Mouse (Mus musculus) testis, adult 2 months (tissue): ENCODE measurements around the gene Cnp. TPM values are rescaled to one million over a fixed set of nuclear protein-coding genes. Genes with fewer than 3 reads are reported as not detected.

Source experiments
- H3K27ac ChIP-seq: fragments of 200-500 bp; 2 replicates; pipeline ENCODE4 v1.5.1; 2012; ENCODE audit warnings: low read depth, low read length; ENCODE audit not compliant: control insufficient read depth, insufficient read depth
- H3K27me3 ChIP-seq: fragments of 200-500 bp; 2 replicates; pipeline ENCODE4 v1.6.1; 2012; ENCODE audit warnings: mild to moderate bottlenecking, low read length, moderate library complexity; ENCODE audit not compliant: control insufficient read depth, insufficient read depth
- H3K36me3 ChIP-seq: fragments of 200-500 bp; 2 replicates; pipeline ENCODE4 v1.6.1; 2012; ENCODE audit warnings: mild to moderate bottlenecking, low read length; ENCODE audit not compliant: control insufficient read depth, insufficient read depth
- H3K4me1 ChIP-seq: fragments of 200-500 bp; 2 replicates; pipeline ENCODE4 v1.6.1; 2012; ENCODE audit warnings: low read length; ENCODE audit not compliant: control insufficient read depth, insufficient read depth
- H3K4me3 ChIP-seq: fragments of 200-500 bp; 2 replicates; pipeline ENCODE4 v1.5.1; 2012; ENCODE audit warnings: low read depth, mild to moderate bottlenecking, low read length, moderate library complexity, mixed read lengths; ENCODE audit not compliant: control insufficient read depth
- CTCF ChIP-seq: fragments of 200-500 bp; IDR thresholded peaks from 2 replicates; pipeline ENCODE4 v1.5.1; 2012; ENCODE audit warnings: low read depth, mild to moderate bottlenecking, inconsistent platforms, low read length, moderate library complexity; ENCODE audit not compliant: control insufficient read depth, insufficient read depth, insufficient replicate concordance
- POLR2A ChIP-seq: fragments of 200-500 bp; IDR thresholded peaks from 2 replicates; pipeline ENCODE4 v1.6.1; 2012; ENCODE audit warnings: low read depth, mild to moderate bottlenecking, inconsistent platforms, low read length, moderate library complexity; ENCODE audit not compliant: control insufficient read depth
- polyA plus RNA-seq: library from polyadenylated mRNA; depleted of rRNA; stranded (reverse); fragments of >200 nt; gene quantifications from 2 replicates; pipeline ENCODE4 v1.2.3, GENCODE M21; 2012; rRNA removed

The Cnp gene
- polyA plus RNA-seq, 1 experiment = 3.3 TPM

DNA sequence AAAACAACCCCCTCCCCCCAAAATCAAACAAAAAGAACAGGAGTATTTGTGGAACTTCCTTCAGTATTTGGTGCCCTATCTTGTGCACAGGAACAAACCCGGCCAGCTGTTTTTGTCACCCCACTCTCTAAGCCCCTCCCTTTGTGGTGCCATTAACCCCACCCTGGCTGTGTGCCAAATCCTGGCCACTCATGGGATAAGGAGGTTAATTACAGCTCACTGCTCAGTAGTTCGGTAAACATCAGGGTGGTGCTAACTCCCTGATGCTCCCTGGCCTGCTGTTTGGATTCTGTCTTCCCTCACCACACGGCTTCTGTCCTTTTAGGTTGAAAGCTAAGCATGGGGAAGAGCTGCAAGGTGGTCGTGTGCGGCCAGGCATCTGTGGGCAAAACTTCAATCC, 49.2 kb downstream of the Cnp start:
- no peaks in the 10 kb centered on the region for H3K36me3 ChIP-seq
- H3K27me3 ChIP-seq = no peaks in the 10 kb centered on the region
- no peak overlapping the region for H3K27ac ChIP-seq
- peaks cover 2% of the 10 kb centered on the region; the same call in 1 of the 2 replicates for H3K4me1 ChIP-seq
- peak overlapping the region; percentile 1 for H3K4me3 ChIP-seq
- TF ChIP-seq POLR2A (no peak), CTCF (no peak)

DNA sequence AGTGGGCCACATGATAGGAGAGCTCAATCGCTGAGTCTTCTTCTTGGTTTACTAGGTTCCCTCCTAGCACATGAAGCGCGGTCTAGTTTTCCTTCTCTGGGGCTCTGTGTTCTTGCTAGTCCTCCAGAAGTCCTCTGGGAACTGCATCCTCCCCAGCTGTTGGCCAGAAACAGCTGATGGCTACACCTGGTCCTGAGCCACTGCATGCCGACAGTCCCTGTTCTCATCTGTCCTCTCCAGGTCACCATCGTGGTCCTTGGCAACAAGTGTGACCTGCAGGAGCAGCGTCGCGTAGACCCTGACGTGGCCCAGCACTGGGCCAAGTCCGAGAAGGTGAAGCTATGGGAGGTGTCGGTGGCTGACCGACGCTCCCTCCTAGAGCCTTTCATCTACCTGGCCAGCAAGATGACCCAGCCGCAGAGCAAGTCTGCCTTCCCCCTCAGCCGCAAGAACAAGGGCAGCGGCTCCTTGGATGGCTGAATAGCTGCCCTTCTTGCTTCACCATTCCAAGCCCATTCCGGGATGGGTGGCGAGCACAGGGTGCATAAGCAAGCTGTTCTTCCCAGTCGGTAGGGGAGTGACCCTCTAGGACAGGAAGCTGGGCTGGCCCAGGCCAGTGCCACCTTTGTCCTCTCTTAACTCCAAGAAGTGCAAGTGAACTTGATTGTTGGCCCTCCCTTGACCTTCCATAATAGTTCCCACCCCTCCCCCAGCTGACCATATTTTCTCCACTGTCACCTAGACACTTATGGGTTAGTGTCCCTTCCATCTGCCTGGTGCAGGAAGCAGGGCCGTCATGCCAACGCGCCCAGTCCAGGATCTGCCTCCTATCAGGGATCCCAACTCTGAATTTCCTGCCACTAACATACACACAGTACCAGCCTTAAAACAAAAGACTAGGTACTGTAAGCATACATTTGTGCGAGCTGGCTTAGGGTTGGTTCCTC, 51.3 kb downstream of the Cnp start:
- H3K27me3 ChIP-seq = no peaks in the 10 kb centered on the region
- H3K36me3 ChIP-seq = no peaks in the 10 kb centered on the region
- TF ChIP-seq CTCF = no peak
- TF ChIP-seq POLR2A = no peak
- H3K4me3 ChIP-seq = no peak overlapping the region
- H3K27ac ChIP-seq = no peak overlapping the region
- H3K4me1 ChIP-seq = peaks cover 2% of the 10 kb centered on the region; the same call in 1 of the 2 replicates

GRCm38 (mm10) chr11:100626701-100627195, 52.0 kb downstream of the Cnp start:
- no peak overlapping the region for H3K4me3 ChIP-seq
- no peak overlapping the region for H3K27ac ChIP-seq

GRCm38 (mm10) chr11:100628056-100628455, 53.4 kb downstream of the Cnp start:
- no peak for TF ChIP-seq POLR2A
- no peak for TF ChIP-seq CTCF
- H3K4me3 ChIP-seq = no peak overlapping the region
- H3K36me3 ChIP-seq = no peaks in the 10 kb centered on the region

More at GRCm38 (mm10) chr11:100626701-100627195, 52.0 kb downstream of the Cnp start:
- H3K36me3 ChIP-seq = no peaks in the 10 kb centered on the region
- no peaks in the 10 kb centered on the region for H3K27me3 ChIP-seq
- TF ChIP-seq CTCF (peak; percentile 69; the same call in 1 of the 2 replicates), POLR2A (no peak; the same call in 1 of the 2 replicates)
- peaks cover 2% of the 10 kb centered on the region; the same call in 1 of the 2 replicates for H3K4me1 ChIP-seq

DNA sequence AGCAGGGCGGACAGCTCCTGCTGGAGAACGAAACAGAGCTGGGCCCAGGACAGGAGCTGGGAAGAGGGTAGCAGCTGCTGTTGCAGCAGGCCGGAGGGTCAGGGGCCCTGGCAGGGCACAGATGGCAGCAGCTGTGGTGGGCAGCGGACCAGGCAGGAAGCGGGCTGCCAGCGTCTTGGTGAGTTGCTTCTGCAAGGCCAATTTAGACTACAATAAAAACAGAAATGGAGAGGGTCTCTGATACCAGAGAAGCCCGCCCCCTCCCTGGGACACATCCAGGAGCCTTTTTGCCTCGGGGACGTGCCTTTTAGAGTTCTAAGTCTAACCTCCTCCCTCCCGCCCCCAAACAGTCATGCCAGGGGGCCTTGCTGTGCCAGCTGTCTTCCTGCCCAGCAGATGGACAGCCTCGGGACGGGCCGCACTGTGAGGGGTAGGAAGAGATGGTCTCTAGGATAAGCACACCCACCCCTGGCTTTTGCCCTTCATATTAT, 54.2 kb downstream of the Cnp start:
- no peaks in the 10 kb centered on the region for H3K27me3 ChIP-seq
- no peak overlapping the region for H3K4me3 ChIP-seq
- no peaks in the 10 kb centered on the region for H3K36me3 ChIP-seq
- no peak overlapping the region for H3K27ac ChIP-seq
- TF ChIP-seq POLR2A (no peak), CTCF (no peak)
- peaks cover 2% of the 10 kb centered on the region; the same call in 1 of the 2 replicates for H3K4me1 ChIP-seq

More at GRCm38 (mm10) chr11:100628056-100628455, 53.4 kb downstream of the Cnp start:
- no peaks in the 10 kb centered on the region for H3K27me3 ChIP-seq
- H3K4me1 ChIP-seq = peaks cover 2% of the 10 kb centered on the region; the same call in 1 of the 2 replicates
- no peak overlapping the region for H3K27ac ChIP-seq

DNA sequence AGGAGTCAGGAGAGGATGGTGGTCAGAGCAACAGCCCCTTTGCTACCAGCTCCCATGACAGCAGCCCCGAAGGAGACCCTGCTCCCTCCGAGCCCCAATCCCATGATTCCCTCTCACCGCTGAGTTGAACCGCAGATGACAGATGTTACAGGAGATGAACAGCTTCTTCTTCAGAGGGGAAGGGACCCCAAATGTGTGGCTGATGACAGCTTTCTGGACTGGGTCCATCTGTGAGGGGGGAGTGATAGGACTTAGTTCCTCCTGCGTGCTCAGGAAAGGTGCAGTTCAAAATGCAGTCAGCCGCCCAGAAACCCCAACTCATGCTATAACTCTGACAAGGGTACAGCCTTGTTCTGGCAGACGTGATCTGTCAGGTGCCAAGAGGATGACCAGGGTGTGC, 59.8 kb downstream of the Cnp start:
- H3K36me3 ChIP-seq = no peaks in the 10 kb centered on the region
- H3K4me1 ChIP-seq = no peaks in the 10 kb centered on the region
- H3K4me3 ChIP-seq = no peak overlapping the region
- no peak overlapping the region for H3K27ac ChIP-seq
- TF ChIP-seq POLR2A (no peak), CTCF (no peak)
- H3K27me3 ChIP-seq = no peaks in the 10 kb centered on the region

- Histone ChIP-seq H3K4me3 (peak overlapping the region; percentile 0; the same call in 1 of the 2 replicates), H3K36me3 (no peaks in the 10 kb centered on the region), H3K27me3 (no peaks in the 10 kb centered on the region), H3K27ac (no peak overlapping the region), H3K4me1 (peaks cover 13% of the 10 kb centered on the region)
- peak; percentile 34; the same call in 1 of the 2 replicates for TF ChIP-seq CTCF
- no peak for TF ChIP-seq POLR2A
These were observed 65.6 kb downstream of the Cnp start for GRCm38 (mm10) chr11:100640159-100640906.

Other genes starting within 250 kb of the Cnp start
- 0.43 TPM in 1 of 2 replicates, not detected in the other for gene Gast, start 240.5 kb upstream of the Cnp start, polyA plus RNA-seq
- gene Hap1, start 218.8 kb upstream of the Cnp start, polyA plus RNA-seq = 35.2 and 41.9 TPM in 2 replicates
- 103 TPM in 2 replicates for gene Jup, start 177.1 kb upstream of the Cnp start, polyA plus RNA-seq
- gene P3h4, start 160.1 kb upstream of the Cnp start, polyA plus RNA-seq = 8.5 and 9.0 TPM in 2 replicates
- 6.6 and 7.7 TPM in 2 replicates for gene Fkbp10, start 159.2 kb upstream of the Cnp start, polyA plus RNA-seq
- gene Nt5c3b, start 133.1 kb upstream of the Cnp start, polyA plus RNA-seq = 145 and 152 TPM in 2 replicates
- 422 and 444 TPM in 2 replicates for gene Klhl10, start 133.0 kb upstream of the Cnp start, polyA plus RNA-seq
- 10.2 and 11.2 TPM in 2 replicates for gene Klhl11, start 102.2 kb upstream of the Cnp start, polyA plus RNA-seq
- gene Acly, start 46.9 kb upstream of the Cnp start, polyA plus RNA-seq = 24.7 and 30.4 TPM in 2 replicates
- 70.4 and 74.1 TPM in 2 replicates for gene Ttc25, start 29.3 kb upstream of the Cnp start, polyA plus RNA-seq
- gene Nkiras2, start 44.3 kb downstream of the Cnp start, polyA plus RNA-seq = 245 and 266 TPM in 2 replicates
- gene Dnajc7, start 45.3 kb downstream of the Cnp start, polyA plus RNA-seq = 104 and 150 TPM in 2 replicates
- 2.6 and 3.8 TPM in 2 replicates for gene Zfp385c, start 117.6 kb downstream of the Cnp start, polyA plus RNA-seq
- gene Dhx58, start 129.4 kb downstream of the Cnp start, polyA plus RNA-seq = 31.5 and 32.0 TPM in 2 replicates
- gene Kat2a, start 137.6 kb downstream of the Cnp start, polyA plus RNA-seq = 24.0 and 26.3 TPM in 2 replicates
- 1,348 and 1,420 TPM in 2 replicates for gene Hspb9, start 138.9 kb downstream of the Cnp start, polyA plus RNA-seq
- gene Rab5c, start 163.3 kb downstream of the Cnp start, polyA plus RNA-seq = 90.2 and 90.7 TPM in 2 replicates
- 0.40 and 0.51 TPM in 2 replicates for gene Kcnh4, start 185.0 kb downstream of the Cnp start, polyA plus RNA-seq
- gene Hcrt, start 188.0 kb downstream of the Cnp start, polyA plus RNA-seq = 0.36 TPM in 1 of 2 replicates, not detected in the other
- 1.3 and 1.6 TPM in 2 replicates for gene Ghdc, start 196.1 kb downstream of the Cnp start, polyA plus RNA-seq